Mouse (Mus musculus) lung, adult 2 months (tissue): Measurements from ENCODE around the gene Rtf2.

Source experiments
- CTCF ChIP-seq: fragments of 200-500 bp; IDR thresholded peaks from 2 replicates; pipeline ENCODE4 v1.5.1; 2011; ENCODE audit warnings: mild to moderate bottlenecking, low read length, control low read depth; ENCODE audit not compliant: insufficient read depth
- POLR2A ChIP-seq: fragments of 200-500 bp; IDR thresholded peaks from 2 replicates; pipeline ENCODE4 v1.6.1; 2011; ENCODE audit warnings: low read depth, mild to moderate bottlenecking, control low read depth, low read length, borderline replicate concordance; ENCODE audit errors: extremely low read depth

DNA sequence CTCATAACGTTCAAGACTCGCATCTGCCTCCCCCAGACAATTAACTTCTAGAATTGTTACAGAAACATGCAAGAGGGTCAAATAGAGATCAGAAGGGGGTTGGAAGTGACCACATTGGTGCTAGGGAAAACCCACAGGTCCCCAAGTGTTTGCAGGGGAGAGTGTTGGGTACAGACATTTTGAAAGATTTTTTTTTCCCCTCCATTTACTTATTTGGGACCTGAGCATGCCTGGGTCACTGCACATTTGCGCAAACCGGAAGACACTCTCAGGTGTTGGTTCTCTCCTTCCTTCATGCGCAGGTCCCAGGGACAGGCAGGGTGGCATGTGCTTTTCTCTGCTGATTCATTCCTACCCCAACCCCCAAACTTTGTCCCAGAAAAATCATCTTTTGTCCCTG lies 23.5 kb upstream of the Rtf2 start:
- TF ChIP-seq POLR2A (no peak), CTCF (no peak)
